Mouse (Mus musculus) megakaryocyte, embryonic 14.5 days (primary cell): ENCODE measurements around the gene 1700102P08Rik.

ENCODE experiments used
- FLI1 ChIP-seq: IDR thresholded peaks from 2 replicates; pipeline ENCODE4 v1.6.1; 2012; ENCODE audit warnings: low read length, inconsistent platforms, mixed read lengths
- GATA1 ChIP-seq: IDR thresholded peaks from 3 replicates; pipeline ENCODE4 v1.6.1; 2012; ENCODE audit warnings: mixed read lengths, low read length, inconsistent platforms, borderline replicate concordance

- TF ChIP-seq GATA1 (no peak), FLI1 (no peak)
These were observed 60.9 kb downstream of the 1700102P08Rik start for GRCm38 (mm10) chr9:108453458-108453857.
